Mouse (Mus musculus): ENCODE measurements at regions not wholly inside any gene's neighbourhood (a gene's known extent, or its start where the extent isn't known, plus 50 kb on each side); places are given as distances from the start of the nearest gene placed in this dataset.
A peak's percentile ranks its signal among the peaks of the same experiment; 100 is the strongest.

- DNase-seq: peak in 1 of 2 experiments; percentile 4
These were observed 576.3 kb upstream of the Kdm8 start for GRCm38 (mm10) chr7:124868133-124868603.

- DNase-seq: no peak
These were observed 575.9 kb upstream of the Kdm8 start for GRCm38 (mm10) chr7:124868621-124869020.

GRCm38 (mm10) chr7:124880771-124881170, 563.7 kb upstream of the Kdm8 start:
- no peak for DNase-seq

GRCm38 (mm10) chr7:124907233-124907632, 537.2 kb upstream of the Kdm8 start:
- no peak for DNase-seq

GRCm38 (mm10) chr7:124907662-124908296, 536.7 kb upstream of the Kdm8 start:
- DNase-seq: no peak

GRCm38 (mm10) chr7:124914061-124914460, 530.4 kb upstream of the Kdm8 start:
- no peak for DNase-seq

GRCm38 (mm10) chr7:124914479-124914878, 530.0 kb upstream of the Kdm8 start:
- DNase-seq: no peak

- no peak for DNase-seq
These were observed 529.5 kb upstream of the Kdm8 start for GRCm38 (mm10) chr7:124914972-124915371.

GRCm38 (mm10) chr7:124915637-124916036, 528.8 kb upstream of the Kdm8 start:
- no peak for DNase-seq

GRCm38 (mm10) chr7:124917606-124918120, 526.8 kb upstream of the Kdm8 start:
- DNase-seq: no peak

GRCm38 (mm10) chr7:124922806-124923205, 521.7 kb upstream of the Kdm8 start:
- no peak for DNase-seq

GRCm38 (mm10) chr7:124933573-124933972, 510.9 kb upstream of the Kdm8 start:
- no peak for DNase-seq

- no peak for DNase-seq
These were observed 505.1 kb upstream of the Kdm8 start for GRCm38 (mm10) chr7:124939357-124939756.

- no peak for DNase-seq
These were observed 502.9 kb upstream of the Kdm8 start for GRCm38 (mm10) chr7:124941527-124941926.

GRCm38 (mm10) chr7:124946424-124946823, 498.1 kb upstream of the Kdm8 start:
- DNase-seq: no peak

GRCm38 (mm10) chr7:124957329-124957728, 487.1 kb upstream of the Kdm8 start:
- no peak for DNase-seq

GRCm38 (mm10) chr7:124974870-124975488, 469.5 kb upstream of the Kdm8 start:
- DNase-seq: no peak

- DNase-seq: peak; percentile 3 to 7
These were observed 455.0 kb upstream of the Kdm8 start for GRCm38 (mm10) chr7:124989456-124989855.

- no peak for DNase-seq
These were observed 453.8 kb upstream of the Kdm8 start for GRCm38 (mm10) chr7:124990695-124991094.

- no peak for DNase-seq
These were observed 447.9 kb upstream of the Kdm8 start for GRCm38 (mm10) chr7:124996538-124996937.

GRCm38 (mm10) chr7:125000669-125001068, 443.8 kb upstream of the Kdm8 start:
- DNase-seq: no peak

- DNase-seq: no peak
These were observed 438.8 kb upstream of the Kdm8 start for GRCm38 (mm10) chr7:125005638-125006037.

GRCm38 (mm10) chr7:125019259-125019658, 425.2 kb upstream of the Kdm8 start:
- no peak for DNase-seq

GRCm38 (mm10) chr7:125024944-125025343, 419.5 kb upstream of the Kdm8 start:
- DNase-seq: no peak

All from adrenal gland, postnatal 36 days (tissue).